Mouse (Mus musculus): ENCODE results near the gene Tac2. TPM values are rescaled to one million over a fixed set of nuclear protein-coding genes. Genes with fewer than 3 reads are reported as not detected.

The Tac2 gene
- polyA plus RNA-seq, 1 experiment, result not detected

DNA sequence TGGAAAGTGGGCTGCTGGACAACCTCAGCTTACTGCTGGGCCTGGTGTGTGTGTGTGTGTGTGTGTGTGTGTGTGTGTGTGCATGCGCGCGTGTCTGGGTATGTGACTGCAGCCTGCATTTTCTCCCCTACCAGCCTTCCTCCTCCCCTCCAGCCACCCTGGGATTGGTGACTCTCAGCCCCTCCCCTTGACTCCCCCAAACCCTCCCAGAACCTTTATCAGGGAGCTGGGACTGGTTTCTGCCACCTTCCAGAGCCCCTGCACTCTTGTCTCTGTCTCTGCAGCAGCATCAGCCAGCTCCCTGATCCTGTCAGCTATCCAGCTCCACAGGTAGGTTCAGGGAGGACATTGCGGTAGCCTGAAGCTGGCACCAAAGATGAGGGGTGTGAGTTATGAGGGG is 858 bp downstream of the Tac2 start:
- DNase-seq (ENCODE audit: low spot score), result no peak

DNA sequence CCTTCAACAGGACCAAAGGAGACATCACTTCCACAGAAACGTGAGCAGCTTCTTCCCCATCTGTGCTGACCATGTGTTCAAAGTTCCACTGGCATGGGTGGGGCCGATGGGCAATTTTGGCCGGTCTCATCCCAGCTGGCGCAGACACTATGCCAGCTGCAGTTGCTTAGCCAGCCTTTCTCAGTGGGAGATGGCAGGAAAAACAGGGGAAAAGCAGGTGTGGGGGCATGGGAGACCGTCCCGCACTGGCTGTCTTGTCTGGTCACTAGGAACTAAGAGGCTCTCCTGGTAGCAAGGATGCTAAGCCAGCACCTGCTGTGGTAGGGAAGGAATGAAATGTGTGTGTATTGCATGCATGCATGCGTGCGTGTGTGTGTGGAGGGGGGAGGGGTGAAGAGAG is 4.2 kb downstream of the Tac2 start:
- no peak for DNase-seq (ENCODE audit: low spot score)

DNA sequence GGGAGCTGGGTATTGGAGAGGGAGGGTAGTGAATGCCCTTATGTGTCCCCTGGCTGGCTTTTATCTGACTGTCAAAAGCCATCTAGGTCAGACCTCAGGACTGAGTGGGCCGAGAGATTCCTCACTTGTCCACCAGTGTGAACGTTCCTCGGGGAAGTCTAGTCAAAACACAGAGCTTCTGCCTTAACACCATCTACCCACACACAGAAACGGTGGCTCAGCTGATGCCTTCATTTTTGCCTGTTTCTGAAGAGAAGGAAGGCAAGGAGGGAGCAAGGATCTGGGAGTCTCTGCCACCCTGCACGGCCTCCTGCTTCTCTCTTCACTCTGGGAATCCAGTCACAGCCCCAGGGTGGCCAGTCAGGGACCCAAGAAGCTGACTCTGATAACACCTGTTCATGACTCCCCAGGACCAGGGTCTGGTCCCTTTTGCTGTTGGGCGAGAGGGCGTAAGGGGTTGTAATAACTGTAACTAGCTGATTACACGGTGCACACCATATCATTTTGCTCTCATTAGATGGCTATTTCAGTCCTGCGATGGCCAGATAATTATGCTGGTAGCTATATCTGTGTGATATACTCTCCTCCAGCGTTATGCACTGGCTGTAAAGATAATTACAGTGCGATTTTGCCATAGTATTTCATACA is 6.1 kb downstream of the Tac2 start:
- DNase-seq (ENCODE audit: low spot score), result no peak

DNA sequence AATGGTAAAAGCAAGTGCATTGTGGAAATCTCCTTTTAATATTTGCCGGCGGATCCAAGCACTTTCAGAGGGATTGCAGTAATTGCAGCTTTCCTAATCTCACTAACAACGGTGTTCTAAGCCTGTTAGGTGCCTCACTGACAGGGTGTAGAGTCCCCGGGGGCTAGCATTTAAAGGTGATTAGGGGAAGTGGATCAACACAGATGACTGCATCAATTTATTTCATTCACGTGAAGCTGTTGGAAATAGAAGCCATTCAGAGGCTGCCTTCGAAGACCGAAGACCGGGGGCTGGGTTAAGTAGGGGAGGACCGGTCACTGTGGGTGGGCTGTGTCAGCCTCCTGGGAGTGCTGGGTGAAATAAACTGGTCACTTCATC is 6.6 kb downstream of the Tac2 start:
- no peak for DNase-seq (ENCODE audit: low spot score)

DNA sequence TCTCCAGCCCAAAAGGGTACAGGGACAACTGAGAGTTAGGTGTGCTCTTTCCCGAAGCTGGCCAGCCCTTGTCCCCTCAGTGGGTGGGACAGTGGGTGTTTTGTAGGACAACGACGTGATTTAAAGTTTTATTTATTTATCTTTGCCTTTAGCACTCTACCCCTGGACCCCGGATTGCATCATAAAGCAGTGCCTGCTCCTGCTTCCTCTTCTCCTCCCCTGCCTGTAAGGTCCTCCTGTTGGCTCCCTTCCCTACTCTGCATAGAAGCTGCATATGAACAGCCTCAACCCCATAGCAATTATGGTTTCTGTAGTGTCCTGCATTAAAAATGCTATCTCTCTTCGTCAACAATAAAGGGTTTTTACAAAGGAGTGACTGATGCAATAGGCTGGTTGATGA is 7.1 kb downstream of the Tac2 start:
- no peak for DNase-seq (ENCODE audit: low spot score)

DNA sequence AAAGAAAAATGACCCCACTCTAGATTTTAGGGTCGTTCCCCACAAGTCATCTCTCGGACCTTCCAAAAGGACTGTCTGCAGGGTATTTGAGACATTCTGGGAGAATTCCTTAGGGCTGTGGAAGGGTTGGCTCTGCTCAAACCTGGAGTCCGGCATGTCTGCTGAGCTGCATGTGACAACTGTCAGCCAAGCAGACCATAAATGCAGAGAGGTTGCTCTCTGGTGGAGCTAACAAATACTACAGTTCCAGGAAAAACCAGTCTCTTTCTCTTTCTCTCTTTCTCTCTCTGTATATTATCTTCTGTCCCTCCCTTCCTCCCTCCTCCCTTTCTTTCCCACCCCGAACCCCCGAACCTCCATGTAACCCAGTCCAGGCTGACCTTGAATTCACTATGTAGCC is 10.2 kb downstream of the Tac2 start:
- no peak for DNase-seq (ENCODE audit: low spot score)

DNA sequence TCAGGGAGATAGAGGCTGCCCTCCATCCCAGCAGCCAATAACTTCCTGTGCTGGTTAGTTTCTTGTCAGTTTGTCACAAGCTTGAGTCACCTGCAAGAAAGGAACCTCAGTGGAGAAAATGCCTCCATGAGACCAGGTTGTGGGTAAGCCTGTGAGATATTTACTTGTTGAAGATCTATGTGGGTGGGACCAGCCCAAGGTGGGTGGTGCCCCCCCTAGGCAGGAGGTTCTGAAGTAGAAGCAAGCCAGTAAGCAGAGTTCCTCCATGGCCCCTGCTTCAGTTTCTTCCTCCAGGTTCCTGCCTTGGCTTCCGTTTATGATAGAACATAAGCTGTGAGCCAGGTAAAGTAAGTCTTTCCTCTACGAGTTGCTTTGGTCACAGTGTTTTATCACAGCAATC is 12.0 kb downstream of the Tac2 start:
- no peak for DNase-seq (ENCODE audit: low spot score)

DNA sequence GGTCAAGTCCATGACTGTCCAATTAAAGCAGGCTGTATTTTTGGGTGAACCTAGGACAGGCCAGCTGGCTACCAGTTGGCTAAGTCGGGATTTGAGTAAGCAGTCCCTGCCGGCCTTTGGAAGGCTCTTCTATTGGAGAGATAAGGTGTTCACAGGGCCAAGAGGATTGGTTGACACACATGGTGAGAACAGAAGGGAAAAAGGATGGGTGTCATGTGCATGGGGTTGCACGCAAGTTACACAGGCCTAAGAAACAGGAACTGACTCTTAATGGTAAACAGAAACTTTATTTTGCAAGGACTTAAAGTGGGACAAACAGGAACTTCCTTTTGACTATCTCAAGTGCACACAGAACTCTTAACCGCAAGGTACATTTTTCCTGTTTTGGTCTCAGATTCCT is 12.6 kb downstream of the Tac2 start:
- DNase-seq (ENCODE audit: low spot score), result no peak

DNA sequence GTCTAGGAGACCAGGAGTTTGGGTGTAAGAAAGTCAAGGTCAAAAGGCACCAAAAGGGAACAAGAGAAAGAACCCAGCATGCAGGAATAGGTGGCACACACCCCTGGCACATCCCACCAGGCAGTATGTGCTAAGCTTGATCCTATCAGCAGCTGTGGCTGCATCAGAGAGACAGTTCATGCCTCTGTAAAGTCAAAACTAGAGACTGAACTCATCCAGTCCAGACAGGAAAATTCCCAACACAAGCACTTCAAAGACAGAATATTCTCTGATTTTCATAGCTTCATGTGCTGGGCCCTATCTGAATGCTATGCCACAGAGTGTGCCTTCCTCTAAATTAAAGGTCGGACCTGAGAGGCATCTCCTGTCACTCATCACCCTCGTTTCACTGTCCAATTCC is 13.3 kb downstream of the Tac2 start:
- DNase-seq (ENCODE audit: low spot score), result no peak

DNA sequence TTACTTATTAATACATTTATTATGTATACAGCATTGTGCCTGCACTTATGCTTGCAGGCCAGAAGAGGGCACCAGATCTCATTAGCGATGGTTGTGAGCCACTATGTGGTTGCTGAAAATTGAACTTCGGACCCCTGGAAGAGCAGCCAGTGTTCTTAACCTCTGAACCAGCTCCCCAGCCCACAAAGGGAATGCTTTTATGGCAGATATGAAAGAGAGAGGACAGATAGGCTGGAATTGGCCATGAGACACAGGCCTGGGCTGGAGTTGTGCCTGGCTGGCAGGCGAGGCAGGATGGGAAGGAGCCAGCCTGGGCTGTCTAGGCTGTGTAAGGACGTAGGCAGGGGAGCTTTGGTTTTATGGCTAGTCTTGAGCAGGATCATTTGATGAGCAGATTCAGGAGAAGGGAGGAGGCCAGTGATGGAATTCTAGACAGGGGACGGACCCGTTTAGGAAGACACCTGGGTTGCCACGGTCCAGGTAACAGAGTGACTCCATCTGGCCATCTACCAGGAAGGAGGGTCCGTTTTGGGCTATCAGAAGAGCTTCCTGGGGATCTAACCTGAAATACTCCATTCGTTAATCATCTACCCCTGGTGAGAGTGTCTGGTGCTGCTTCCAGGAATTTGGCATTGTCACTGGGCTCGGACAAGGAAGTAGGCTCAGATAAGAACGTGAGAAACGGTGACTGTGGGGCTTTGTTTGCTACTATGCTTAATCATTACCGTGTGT is 14.0 kb downstream of the Tac2 start:
- DNase-seq (ENCODE audit: low spot score), result no peak

DNA sequence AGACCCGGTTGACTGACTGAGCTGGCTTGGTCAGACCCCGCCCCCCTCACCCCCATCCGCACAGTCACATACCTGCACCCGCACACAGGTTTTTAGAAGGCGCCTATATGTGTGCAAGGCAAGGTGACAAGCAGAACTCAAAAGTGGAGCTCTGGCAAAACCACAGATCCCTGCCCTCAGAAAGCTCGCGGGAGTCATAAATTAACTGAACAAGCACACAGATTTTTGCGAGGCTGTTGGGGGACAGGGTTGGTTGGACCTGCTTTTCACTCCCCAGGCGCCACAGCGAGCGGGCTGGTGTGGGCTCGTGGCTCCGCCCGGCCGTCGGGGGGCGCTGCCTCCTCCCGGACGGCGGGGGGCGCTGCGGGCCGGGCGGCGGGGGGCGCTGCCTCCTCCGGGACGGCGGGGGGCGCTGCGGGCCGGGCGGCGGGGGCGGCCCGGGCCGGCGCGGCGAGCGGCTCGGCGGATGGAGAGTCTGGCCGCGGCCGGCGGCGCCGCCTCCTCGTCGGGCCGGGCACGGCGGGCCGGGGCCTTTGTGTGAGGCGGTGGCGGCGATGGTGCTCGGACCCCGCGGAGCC is 14.9 kb downstream of the Tac2 start, which contains the start of gene Zbtb39:
Zbtb39 (plus strand) TSS at position 456 of the 578 bp plus-strand sequence.
- DNase-seq (ENCODE audit: low spot score), result peak; percentile 87

DNA sequence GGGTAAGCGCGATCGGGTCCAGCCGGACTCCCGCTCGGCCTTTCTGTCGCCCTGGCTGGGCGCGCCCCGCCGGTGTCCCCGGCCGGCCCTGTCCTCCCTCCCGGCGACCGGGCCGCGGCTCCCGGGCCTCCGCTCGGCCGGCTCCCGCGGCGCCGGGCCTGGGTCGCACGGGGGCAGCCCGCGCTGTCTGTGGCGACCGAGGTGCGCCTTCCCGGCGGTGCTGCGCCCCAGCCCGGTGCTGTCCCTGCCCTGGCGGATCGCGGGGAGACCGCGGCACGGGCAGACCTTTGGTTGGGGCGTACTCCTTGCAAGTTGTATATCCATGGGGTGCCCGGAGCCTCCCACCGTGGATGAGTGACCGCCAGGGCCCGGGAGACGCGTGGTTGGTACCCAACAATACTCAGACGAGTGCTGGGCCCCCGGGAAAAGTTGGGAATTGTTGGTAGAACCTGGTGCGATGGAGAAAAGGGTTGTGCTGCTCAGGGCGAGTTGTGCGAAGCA is 15.4 kb downstream of the Tac2 start:
- DNase-seq (ENCODE audit: low spot score), result peak; percentile 58

DNA sequence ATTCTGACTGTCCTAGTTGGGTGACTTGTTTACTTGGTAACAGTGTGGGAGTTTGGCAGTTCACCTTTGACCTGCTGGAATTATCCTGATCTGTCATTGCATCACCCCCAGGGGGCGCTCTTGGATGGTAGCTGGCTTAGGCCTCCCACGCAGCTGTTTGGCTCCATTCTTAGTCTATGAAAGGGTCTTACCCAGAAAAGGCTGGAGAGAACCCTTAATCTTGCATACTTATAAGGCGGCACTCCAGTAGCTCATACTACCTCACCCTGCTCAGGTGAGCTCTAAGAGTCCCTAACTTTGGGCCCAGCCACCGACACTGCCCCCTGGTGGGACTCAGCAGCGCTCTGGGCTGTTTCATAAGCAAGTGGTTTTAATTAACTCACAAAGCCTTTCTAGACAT is 20.4 kb downstream of the Tac2 start:
- DNase-seq (ENCODE audit: low spot score), result no peak

DNA sequence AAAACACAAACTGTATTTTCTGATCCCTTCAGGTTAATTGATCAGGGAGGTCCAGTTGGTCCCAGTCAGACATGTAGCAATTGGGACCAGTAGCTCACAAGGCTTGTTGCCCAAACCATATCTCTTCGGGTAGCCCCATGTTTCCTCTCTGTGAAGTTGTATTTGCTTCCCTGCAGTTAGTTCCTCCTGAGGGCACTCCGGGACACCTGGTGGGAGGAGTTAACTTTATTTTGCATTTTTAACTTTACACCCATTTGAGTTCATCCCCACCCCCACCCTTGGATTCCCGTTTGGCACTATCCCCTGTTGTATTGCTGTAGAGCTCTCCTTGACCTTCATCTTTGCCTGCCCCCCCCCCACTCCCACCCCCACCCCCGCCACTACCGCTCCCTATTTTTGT is 21.6 kb downstream of the Tac2 start:
- DNase-seq (ENCODE audit: low spot score), result no peak

DNA sequence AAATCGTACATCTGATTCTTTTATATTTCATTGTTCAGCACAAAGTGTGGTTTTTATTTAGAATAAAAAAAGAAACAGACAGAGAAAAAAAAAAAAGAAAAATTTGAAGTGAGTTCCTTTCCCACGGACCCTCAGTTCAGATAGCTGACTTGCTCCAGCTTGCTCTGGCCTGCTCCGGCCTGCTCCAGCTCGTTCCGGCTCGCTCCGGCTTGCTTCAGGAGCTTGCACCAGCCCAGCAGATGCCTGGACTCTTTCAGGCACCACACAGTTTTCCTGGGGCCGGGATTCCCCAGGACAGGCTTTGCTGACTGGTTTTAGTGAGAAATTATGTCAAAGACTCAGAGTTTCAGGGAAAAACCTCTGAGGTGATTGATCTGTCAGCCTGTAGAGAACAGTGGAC is 23.0 kb downstream of the Tac2 start:
- no peak for DNase-seq (ENCODE audit: low spot score)

DNA sequence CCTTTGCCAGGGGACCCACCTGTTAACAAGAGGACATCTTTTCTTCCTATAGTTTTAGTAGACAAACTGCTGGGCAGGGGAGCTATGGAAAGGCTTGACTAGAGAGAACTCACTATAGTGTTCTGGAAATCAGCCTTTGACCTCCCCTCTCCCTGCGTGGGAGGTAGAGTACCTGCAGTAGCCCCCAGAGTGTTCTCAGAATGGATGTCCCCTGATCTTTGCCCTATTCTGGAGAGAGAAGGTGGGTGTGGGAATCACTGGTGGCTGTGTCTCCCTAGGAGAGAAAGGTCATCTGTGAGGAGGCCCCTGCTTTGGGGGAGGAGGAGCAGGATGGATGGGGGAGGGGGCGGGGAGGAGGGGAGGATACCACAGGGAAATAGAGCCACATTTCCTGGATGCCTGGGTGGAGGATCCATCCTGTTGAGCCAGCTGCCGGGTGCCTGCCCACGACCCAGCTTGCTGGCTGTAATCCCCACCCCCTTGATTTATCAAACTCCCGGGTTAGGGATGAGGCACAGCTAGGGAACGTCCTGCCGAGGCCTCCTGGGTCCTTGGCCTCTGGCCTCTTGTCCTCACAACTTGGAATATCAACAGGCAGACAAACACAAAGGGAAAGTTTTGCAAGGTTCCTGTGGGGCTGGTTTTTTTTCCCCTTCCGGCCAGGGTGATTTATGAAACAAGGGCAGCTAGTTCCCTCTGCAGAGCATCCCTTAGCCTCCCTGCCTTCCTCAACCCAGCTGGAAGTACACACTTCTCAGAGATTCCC is 24.8 kb downstream of the Tac2 start:
- DNase-seq (ENCODE audit: low spot score), result no peak

DNA sequence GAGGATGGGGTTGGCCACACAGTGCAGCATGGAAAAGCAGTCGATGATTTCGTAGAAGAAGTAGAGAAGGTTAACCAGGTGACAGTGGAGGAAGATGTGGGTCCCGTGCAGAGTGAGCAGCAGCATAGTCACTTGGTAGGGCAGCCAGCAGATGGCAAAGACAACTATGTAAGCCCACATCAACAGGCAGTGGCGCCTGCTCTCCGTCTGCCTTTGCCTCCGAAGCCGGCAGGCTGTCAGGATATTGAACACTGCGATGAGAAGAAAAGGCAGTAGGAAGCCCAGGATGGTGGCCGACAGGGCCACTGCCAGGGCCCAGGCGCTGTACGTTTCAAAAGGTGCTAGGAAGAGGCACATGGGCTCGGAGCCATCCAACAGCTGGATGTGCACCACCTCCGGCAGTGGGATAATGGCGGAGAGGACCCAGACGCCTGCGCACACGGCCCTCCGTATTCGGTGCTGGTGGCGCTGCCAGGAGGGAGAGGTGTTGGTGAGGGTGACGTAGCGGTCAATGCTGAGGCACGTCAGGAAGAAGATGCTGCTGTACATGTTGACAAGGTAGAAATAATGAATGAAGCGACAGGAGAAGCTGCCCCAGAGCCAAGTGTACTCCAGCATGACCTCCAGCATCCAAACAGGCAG is 26.0 kb downstream of the Tac2 start:
- DNase-seq (ENCODE audit: low spot score), result no peak

DNA sequence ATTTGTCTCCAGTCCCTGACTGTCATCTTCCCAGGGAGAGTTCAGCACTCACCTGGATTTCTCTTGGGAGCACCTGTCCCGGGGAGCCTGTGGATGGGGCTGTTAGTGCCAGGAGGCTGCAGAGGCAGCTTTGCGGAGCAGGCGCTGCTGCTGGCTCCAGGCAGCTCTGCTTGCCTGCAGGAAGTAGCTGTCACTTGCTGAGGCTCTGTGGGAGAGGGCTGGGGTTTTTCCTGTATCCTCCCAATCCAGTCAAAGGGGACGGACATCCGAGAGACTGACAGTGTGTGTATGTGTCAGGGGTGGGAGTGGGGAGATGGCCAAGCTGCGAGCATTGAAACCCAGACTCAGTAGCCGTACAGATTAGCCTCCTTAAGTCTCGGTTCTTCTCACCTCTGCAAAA is 27.3 kb downstream of the Tac2 start, which contains the start of gene Gpr182:
Gpr182 (minus strand) TSS at position 185 of the 400 bp plus-strand sequence.
- no peak for DNase-seq (ENCODE audit: low spot score)

DNA sequence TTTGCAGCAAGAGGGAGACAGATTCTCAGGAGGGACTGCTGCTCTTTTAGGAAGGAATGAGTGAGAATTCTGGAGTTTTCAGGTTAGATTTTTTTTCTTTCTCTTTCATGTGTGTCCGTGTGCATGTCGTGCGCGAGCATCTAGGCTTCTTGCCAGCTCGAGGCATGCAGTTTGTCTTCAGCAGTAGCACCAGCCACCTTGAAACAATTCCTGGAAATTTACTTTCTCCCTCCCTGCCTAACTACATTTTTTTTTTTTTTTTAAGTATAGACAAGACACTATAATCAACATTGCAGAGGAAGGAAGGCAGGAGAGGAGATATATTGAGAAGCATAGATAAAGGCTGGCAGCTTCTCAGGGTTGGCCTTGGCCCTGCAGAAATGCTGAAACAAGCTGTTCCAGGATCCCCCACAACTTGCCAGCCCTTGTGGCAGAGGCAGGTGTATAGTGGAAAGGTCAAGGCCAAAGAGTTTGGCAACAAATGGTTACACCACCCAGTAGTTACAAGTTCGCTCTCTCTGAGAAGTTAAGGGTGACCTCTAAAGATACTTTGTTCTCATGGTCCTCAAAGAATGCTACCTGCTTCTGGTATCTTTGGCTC is 30.4 kb downstream of the Tac2 start:
- no peak for DNase-seq (ENCODE audit: low spot score)

DNA sequence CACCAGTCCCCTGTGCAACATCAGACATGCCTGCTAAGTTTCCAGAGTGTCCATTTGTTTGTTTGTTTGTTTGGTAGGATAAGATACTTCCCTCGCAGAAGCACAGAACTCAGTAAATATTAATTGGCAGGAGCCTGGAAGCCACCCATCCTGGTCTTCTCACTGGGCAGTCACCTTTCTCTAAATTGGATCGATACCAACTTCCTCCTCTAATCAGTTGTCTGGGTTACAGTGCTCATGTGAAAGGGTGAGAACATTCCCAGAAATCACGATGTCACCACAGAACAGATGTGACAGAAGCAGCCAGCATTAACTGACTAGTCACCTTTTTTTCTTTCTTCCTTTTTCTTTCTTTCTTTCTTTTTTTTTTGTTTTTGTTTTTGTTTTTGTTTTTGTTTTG is 31.0 kb downstream of the Tac2 start:
- no peak for DNase-seq (ENCODE audit: low spot score)

DNA sequence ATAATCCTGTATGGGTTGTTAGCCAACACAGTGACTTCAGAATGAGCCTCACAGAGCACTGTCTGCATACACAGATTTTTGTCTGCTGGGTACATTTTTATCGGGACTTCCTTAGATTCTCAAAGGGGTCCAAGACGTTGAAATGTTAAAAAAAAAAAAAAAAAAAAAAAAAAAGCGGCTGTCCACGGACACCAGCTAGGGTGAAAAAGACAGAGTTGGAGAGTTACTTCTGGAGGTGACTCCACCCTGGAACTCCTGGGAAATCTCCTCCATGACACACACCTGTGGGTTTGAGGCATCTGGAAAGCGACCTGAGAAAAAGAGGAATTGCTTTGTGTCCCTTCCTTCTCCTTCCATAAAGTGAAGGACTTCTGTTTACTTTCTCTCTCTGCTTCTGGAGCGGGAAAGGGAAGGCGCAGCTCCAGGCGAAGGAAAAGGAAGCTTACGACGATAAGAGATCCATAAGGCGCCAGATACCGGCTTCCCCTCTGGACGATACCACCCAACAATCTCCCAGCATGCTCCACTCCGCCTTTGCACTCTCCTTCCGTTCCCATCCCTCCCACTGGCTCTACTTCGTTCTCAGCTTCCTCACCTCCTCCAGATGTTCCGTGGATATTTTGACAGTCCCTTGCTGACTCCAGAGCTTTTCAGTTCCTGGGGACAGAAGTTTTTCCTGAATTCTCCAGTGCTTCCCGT is 31.6 kb downstream of the Tac2 start:
- peak; percentile 10 for DNase-seq (ENCODE audit: low spot score)
